Mouse (Mus musculus) C2C12 (cell line): ENCODE results near the gene Osm. TPM values are rescaled to one million over a fixed set of nuclear protein-coding genes. Genes with fewer than 3 reads are reported as not detected.

Experiments used
- H3K27me3 ChIP-seq: one replicate; pipeline ENCODE4 v1.6.1; 2011; ENCODE audit not compliant: control insufficient read depth, insufficient read depth, insufficient read length
- H3K36me3 ChIP-seq: one replicate; pipeline ENCODE4 v1.6.1; 2011; ENCODE audit not compliant: control insufficient read depth, insufficient read depth
- H3K4me3 ChIP-seq: one replicate; pipeline ENCODE4 v1.5.1; 2011; ENCODE audit warnings: mild to moderate bottlenecking, control low read depth; ENCODE audit not compliant: poor library complexity, insufficient read depth, severe bottlenecking
- H3K79me2 ChIP-seq: one replicate; pipeline ENCODE4 v1.6.1; 2011; ENCODE audit not compliant: control insufficient read depth, insufficient read depth
- H3K79me3 ChIP-seq: one replicate; pipeline ENCODE4 v1.6.1; 2011; ENCODE audit warnings: low read depth, control low read depth
- H3ac ChIP-seq: one replicate; pipeline ENCODE3; 2011; ENCODE audit warnings: low read depth; ENCODE audit not compliant: control insufficient read depth, insufficient read length
- CEBPB ChIP-seq: IDR thresholded peaks from one replicate; pipeline ENCODE4 v1.6.1; 2011; ENCODE audit warnings: low read depth, mild to moderate bottlenecking, control low read depth, moderate library complexity
- CTCF ChIP-seq: IDR thresholded peaks from one replicate; pipeline ENCODE4 v1.5.1; 2011; ENCODE audit not compliant: control insufficient read depth, insufficient read depth, insufficient read length
- FOSL1 ChIP-seq: IDR thresholded peaks from one replicate; pipeline ENCODE4 v1.8.0; 2011; ENCODE audit warnings: mild to moderate bottlenecking, low read length; ENCODE audit not compliant: poor library complexity, insufficient read depth, severe bottlenecking
- MAX ChIP-seq: IDR thresholded peaks from one replicate; pipeline ENCODE4 v1.6.1; 2011; ENCODE audit warnings: mild to moderate bottlenecking, control low read depth
- MYOD1 ChIP-seq: IDR thresholded peaks from one replicate; pipeline ENCODE4 v1.6.1; 2011; ENCODE audit warnings: low read depth; ENCODE audit not compliant: control insufficient read depth, insufficient read length
- MYOG ChIP-seq: IDR thresholded peaks from one replicate; pipeline ENCODE4 v1.6.1; 2011; ENCODE audit not compliant: control insufficient read depth, insufficient read length; ENCODE audit errors: extremely low read depth
- USF1 ChIP-seq: IDR thresholded peaks from one replicate; pipeline ENCODE4 v1.6.1; 2011; ENCODE audit warnings: low read depth, mild to moderate bottlenecking, control low read depth, moderate library complexity
- polyA plus RNA-seq: library from polyadenylated mRNA; unstranded; fragments of >200 nt; fragmentation: generic; extraction: Trizol; gene quantifications from one replicate; pipeline ENCODE4 v1.2.1, GENCODE M21; 2012; ENCODE audit warnings: missing spikeins

Gene Osm
- polyA plus RNA-seq, 1 experiment, result not detected

GRCm38 (mm10) chr11:4193420-4193819, 42.8 kb upstream of the Osm start:
- no peak overlapping the region for H3ac ChIP-seq
- peaks cover 2% of the 10 kb centered on the region for H3K79me3 ChIP-seq
- H3K4me3 ChIP-seq, result no peak overlapping the region
- TF ChIP-seq USF1, result no peak
- TF ChIP-seq MAX, result no peak
- TF ChIP-seq FOSL1, result no peak
- TF ChIP-seq CEBPB, result no peak
- TF ChIP-seq MYOG, result no peak
- H3K79me2 ChIP-seq, result peaks cover 38% of the 10 kb centered on the region
- peaks cover 7% of the 10 kb centered on the region for H3K36me3 ChIP-seq
- H3K27me3 ChIP-seq, result no peaks in the 10 kb centered on the region

GRCm38 (mm10) chr11:4195597-4196031, 40.6 kb upstream of the Osm start:
- Histone ChIP-seq H3K79me2 (peaks cover 30% of the 10 kb centered on the region), H3K79me3 (peaks cover 2% of the 10 kb centered on the region), H3K27me3 (no peaks in the 10 kb centered on the region), H3K4me3 (no peak overlapping the region), H3K36me3 (peaks cover 7% of the 10 kb centered on the region), H3ac (no peak overlapping the region)
- TF ChIP-seq MYOD1, result no peak
- TF ChIP-seq FOSL1, result no peak
- TF ChIP-seq CTCF, result no peak
- TF ChIP-seq MYOG, result no peak
- TF ChIP-seq MAX, result no peak
- TF ChIP-seq CEBPB, result no peak
- no peak for TF ChIP-seq USF1

GRCm38 (mm10) chr11:4196636-4197035, 39.6 kb upstream of the Osm start:
- Histone ChIP-seq H3ac (no peak overlapping the region), H3K4me3 (no peak overlapping the region), H3K36me3 (peaks cover 7% of the 10 kb centered on the region), H3K79me3 (peaks cover 3% of the 10 kb centered on the region), H3K27me3 (no peaks in the 10 kb centered on the region), H3K79me2 (peaks cover 26% of the 10 kb centered on the region)
- no peak for TF ChIP-seq MYOD1
- TF ChIP-seq USF1, result no peak
- TF ChIP-seq MYOG, result no peak
- TF ChIP-seq MAX, result no peak
- no peak for TF ChIP-seq FOSL1

- Histone ChIP-seq H3K36me3 (peaks cover 4% of the 10 kb centered on the region), H3K27me3 (no peaks in the 10 kb centered on the region), H3K4me3 (no peak overlapping the region), H3K79me3 (peaks cover 3% of the 10 kb centered on the region), H3ac (no peak overlapping the region), H3K79me2 (peaks cover 16% of the 10 kb centered on the region)
- TF ChIP-seq MYOD1 (no peak), USF1 (no peak), CEBPB (no peak), CTCF (no peak), MAX (no peak), MYOG (no peak), FOSL1 (no peak)
Observed at GRCm38 (mm10) chr11:4197691-4198090, 38.5 kb upstream of the Osm start.

- H3K27me3 ChIP-seq, result no peaks in the 10 kb centered on the region
- H3K4me3 ChIP-seq, result no peak overlapping the region
- TF ChIP-seq CTCF (no peak), MAX (no peak), FOSL1 (no peak), USF1 (no peak), CEBPB (no peak), MYOG (no peak), MYOD1 (no peak)
- no peak overlapping the region for H3ac ChIP-seq
- peaks cover 7% of the 10 kb centered on the region for H3K79me2 ChIP-seq
- peaks cover 1% of the 10 kb centered on the region for H3K79me3 ChIP-seq
- peaks cover 14% of the 10 kb centered on the region for H3K36me3 ChIP-seq
Observed at GRCm38 (mm10) chr11:4201981-4202700, 34.1 kb upstream of the Osm start.
